Mouse (Mus musculus) adrenal gland, postnatal 36 days (tissue): ENCODE data around the gene Rhox2e. TPM values are rescaled to one million over a fixed set of nuclear protein-coding genes. Genes with fewer than 3 reads are reported as not detected.
"Not testable (repeated sequence)": the region's sequence is repeated elsewhere in the genome, so short reads cannot be mapped to it uniquely, and the experiment has no call there.

Experiments
- DNase-seq, 2 experiments: peaks; one replicate each; pipeline ENCODE4 v3.0.0; 2021; ENCODE audit warnings: mixed read lengths in 1 of 2
- long read RNA-seq, 2 experiments: library from polyadenylated mRNA; stranded (forward); transcript quantifications; one replicate each; pipeline ENCODE4 v2.0.0; 2021; ENCODE audit warnings: borderline sequencing depth in 2 of 2
- total RNA-seq, 2 experiments: library from RNA; stranded (reverse); gene quantifications; 2 replicates each; pipeline ENCODE4 v1.2.3; 2021

Rhox2e gene
- not detected for total RNA-seq
- long read RNA-seq, experiment 1: 0 reads
- long read RNA-seq, experiment 2: 0 reads

GRCm38 (mm10) chrX:37530152-37530551, at the start of gene Rhox2e:
Rhox2e (plus strand) TSS chrX:37530452.
- not testable (repeated sequence) for DNase-seq

- not testable (repeated sequence) for DNase-seq
These were observed 16.2 kb upstream of the Rhox2e start, which contains the start of gene Rhox4d for GRCm38 (mm10) chrX:37514059-37514458. Rhox4d (plus strand) TSS chrX:37514359.

- DNase-seq: not testable (repeated sequence)
These were observed 11.5 kb downstream of the Rhox2e start, which contains the start of gene Rhox3e for GRCm38 (mm10) chrX:37541719-37542118. Rhox3e (plus strand) TSS chrX:37542019.

GRCm38 (mm10) chrX:37557112-37557511, 26.9 kb downstream of the Rhox2e start, which contains the start of gene Rhox4e:
Rhox4e (plus strand) TSS chrX:37557412.
- DNase-seq: not testable (repeated sequence)

- not testable (repeated sequence) for DNase-seq
These were observed 40.9 kb downstream of the Rhox2e start, which contains the start of gene Rhox2f for GRCm38 (mm10) chrX:37571105-37571504. Rhox2f (plus strand) TSS chrX:37571405.

- not testable (repeated sequence) for DNase-seq
These were observed 42.4 kb downstream of the Rhox2e start for GRCm38 (mm10) chrX:37572638-37573037.

GRCm38 (mm10) chrX:37580692-37581091, 50.4 kb downstream of the Rhox2e start, which contains the start of gene Rhox3f:
Rhox3f (plus strand) TSS chrX:37580992.
- DNase-seq: not testable (repeated sequence)

Other genes starting within 250 kb of the Rhox2e start
- gene Rhox3a2, start 150.4 kb upstream of the Rhox2e start, total RNA-seq: not detected
- not detected for gene Rhox4a2, start 139.6 kb upstream of the Rhox2e start, total RNA-seq
- gene Rhox2b, start 118.4 kb upstream of the Rhox2e start, total RNA-seq: not detected
- not detected for gene Rhox4b, start 98.0 kb upstream of the Rhox2e start, total RNA-seq
- not detected for gene Rhox2c, start 76.8 kb upstream of the Rhox2e start, total RNA-seq
- not detected for gene Rhox3c, start 71.9 kb upstream of the Rhox2e start, total RNA-seq
- gene Rhox4c, start 50.1 kb upstream of the Rhox2e start, total RNA-seq: not detected
- not detected for gene Rhox2d, start 37.0 kb upstream of the Rhox2e start, total RNA-seq
- not detected for gene Rhox4d, start 16.1 kb upstream of the Rhox2e start, total RNA-seq
- gene Rhox3e, start 11.6 kb downstream of the Rhox2e start, total RNA-seq: not detected
- gene Rhox4e, start 27.0 kb downstream of the Rhox2e start, total RNA-seq: not detected
- not detected for gene Rhox2f, start 41.0 kb downstream of the Rhox2e start, total RNA-seq
- not detected for gene Rhox3f, start 50.5 kb downstream of the Rhox2e start, total RNA-seq
- gene Rhox4f, start 77.3 kb downstream of the Rhox2e start, total RNA-seq: not detected
- not detected for gene Rhox3g, start 98.2 kb downstream of the Rhox2e start, total RNA-seq
- gene Rhox2g, start 113.0 kb downstream of the Rhox2e start, total RNA-seq: not detected
- not detected for gene Rhox4g, start 120.9 kb downstream of the Rhox2e start, total RNA-seq
- not detected for gene Rhox3h, start 138.3 kb downstream of the Rhox2e start, total RNA-seq
- not detected for gene Rhox2h, start 142.8 kb downstream of the Rhox2e start, total RNA-seq